Mouse (Mus musculus) B cell, adult 2 months (primary cell): ENCODE measurements at regions not wholly inside any gene's neighbourhood (a gene's known extent, or its start where the extent isn't known, plus 50 kb on each side); places are given as distances from the start of the nearest gene placed in this dataset.
"Not testable (repeated sequence)": the region's sequence is repeated elsewhere in the genome, so short reads cannot be mapped to it uniquely, and the experiment has no call there.

Source experiments
- DNase-seq, 2 experiments: peaks; one replicate each; pipeline ENCODE4 v3.0.0; 2022

DNA sequence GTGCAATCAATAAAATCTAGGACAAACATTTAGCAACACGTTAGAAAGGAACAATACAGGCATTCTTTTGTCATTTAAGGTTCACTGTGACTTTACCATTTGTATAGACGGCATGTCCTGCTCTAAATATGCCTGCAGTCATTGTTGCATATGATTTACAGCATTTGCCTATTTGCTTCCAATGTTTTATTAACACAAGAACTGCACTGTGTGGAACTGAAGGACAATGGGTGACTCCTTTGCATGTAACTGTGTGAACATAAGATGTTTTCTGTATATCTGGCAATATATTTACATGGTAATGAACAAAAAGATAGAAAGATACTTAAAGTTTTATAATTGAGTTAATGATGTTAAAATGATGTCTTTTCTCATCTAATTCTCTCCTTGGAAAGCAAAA, 57.1 kb downstream of the Pou4f1 start:
- no peak for DNase-seq

DNA sequence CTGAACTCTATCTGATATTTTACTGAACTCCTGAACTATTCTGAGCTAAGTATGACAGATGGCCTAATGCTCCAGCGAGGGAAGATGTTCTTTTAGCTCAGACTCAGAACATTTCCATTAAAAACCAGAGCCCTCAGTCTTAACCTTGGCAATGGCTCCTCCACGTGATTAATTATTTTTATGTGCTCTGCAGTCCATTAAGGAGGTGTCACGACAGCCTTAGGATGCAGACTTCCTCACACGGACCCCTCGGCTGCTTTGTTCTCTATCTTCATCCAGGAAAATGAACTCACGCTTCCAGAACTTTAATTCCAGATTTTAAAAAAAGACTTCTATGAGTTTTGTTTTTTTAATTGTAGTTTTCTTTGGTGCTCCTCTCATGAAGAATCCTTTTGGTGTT, 57.5 kb downstream of the Pou4f1 start:
- no peak for DNase-seq

DNA sequence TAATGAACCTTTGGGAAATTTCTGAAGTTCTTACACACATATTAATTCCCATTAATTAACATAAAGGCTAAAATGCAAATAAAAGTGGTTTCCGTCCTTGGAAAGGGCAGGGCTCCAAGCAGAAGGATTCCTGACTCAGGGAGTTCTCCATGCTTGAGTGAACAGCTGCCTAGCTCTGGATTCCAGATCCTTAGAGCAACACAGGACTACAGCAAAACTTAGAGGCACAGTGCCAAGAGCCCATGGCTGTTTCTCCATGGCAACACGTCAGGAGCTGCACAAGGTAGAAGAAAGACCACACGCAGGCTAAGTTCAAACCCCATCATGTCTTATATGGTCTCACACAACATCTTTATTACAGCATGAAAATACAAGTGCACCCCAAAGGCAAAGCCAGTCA, 61.7 kb downstream of the Pou4f1 start:
- DNase-seq = no peak

DNA sequence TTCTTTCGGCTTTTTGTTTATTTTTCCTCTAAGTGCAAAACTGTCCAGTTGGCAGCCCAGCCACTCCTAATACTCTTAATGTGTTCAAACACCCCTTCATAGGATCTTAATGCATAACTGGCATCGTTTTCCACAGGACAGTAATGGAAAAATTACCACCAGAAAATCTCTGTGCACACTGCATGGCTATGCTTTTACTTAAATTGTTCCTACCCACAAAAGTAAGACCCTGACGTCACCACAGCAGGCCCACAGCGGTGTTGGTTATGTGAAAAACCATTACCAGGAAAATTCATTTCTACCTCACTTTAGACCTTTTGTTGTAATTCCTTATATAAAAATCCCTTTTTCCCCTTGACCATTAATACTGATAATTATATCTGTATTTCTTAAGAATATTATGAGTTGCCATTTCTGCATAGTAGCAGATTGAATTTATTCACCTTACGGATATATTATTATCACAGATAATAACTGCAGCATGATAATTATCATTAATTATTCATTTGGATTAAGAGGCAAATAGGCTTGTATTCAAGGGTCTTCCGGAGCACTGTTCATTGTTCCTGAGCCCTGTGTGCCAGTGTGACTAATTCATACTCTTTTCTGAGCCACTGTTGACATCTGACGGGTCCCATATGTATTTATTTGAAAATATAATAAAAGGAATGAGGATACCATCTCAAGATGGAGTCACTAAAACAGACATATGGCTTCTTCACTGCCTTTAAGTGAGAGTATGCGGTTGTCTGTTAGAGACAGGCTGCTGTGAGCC, 78.3 kb downstream of the Pou4f1 start:
- DNase-seq = no peak

DNA sequence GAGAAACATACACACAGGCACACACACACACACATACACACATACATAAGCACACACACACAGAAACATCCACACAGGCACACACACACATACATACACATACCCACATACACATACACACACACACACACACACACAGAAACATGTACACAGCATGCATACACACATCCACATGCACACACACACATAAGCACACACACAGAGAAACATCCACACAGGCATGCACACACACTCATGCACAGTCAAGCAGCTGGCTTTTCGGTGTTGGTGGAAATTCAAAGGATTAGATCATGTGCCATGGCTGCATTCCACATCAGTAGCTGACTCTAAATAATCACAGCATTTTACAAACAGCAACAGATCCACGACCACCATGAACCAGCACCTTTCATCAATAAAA, 78.9 kb downstream of the Pou4f1 start:
- no peak for DNase-seq

DNA sequence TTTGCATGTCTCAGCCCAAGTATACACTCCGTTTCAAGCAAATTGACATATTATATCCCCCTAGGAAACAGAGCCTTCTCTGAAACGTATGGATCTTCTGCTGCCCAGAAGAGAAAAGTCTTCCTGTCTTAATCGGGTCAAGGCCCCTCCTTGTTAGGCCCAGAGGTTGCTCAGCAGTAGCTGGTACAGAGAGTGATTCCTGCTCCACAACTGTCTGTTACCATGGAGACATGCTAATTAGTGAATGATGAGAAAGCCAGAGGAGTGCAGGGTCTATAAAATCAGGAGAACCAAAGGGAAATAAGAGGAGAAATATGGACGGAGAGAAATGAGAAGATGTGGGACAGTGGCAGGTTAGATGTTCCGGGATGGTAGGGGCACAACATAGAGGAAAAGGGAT, 86.8 kb downstream of the Pou4f1 start:
- DNase-seq = no peak

DNA sequence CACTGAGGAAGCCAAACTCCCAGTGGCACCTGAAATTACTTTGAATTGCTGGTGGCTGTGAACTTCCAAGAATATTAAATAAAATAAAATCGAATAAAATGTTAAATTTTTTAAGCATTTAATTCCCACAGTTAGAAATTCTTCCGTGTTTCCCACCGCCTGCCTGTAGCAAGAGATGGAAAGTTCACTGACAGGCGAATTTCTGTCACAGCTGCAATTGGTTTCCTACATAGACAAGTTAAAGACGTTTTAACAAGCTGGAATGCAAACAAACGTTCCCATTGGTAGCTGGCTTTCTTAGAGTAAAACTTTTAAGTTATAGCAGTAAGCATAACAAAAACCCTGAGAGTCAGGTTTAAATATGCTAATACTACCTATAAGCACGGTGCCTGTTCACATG, 95.0 kb downstream of the Pou4f1 start:
- no peak for DNase-seq

DNA sequence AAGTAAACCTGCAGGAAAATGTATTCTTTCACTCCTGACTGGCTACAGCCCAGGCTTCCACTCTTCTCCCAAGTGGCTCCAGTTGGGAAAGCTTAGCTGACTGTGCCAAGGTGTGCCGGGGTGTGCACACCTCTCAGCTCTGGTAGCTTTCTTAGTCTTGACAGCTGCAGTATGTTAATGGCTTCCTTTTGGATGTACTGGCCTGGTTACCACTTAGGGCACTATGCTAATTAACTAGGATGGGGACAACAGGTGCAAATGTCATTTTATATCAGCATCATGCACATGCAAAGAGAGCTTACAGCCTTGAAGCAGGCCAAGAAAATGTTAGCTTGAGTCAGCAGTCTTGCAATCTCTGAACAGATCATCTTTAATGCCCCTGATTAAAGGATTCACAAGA, 111.2 kb downstream of the Pou4f1 start:
- DNase-seq = no peak

DNA sequence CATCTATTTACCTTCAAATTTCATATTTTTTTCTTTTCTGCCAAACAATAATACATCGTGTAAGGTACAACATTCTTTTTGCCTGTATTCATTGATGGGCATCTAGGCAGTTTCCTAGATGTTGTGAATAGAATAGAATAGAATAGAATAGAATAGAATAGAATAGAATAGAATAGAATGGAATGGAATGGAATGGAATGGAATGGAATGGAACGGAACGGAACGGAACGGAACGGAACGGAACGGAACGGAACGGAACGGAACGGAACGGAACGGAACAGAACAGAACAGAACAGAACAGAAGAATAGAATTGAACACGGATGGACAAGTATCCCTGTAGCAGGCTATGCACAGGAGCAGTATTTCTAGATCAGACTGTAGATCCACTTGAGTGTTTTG, 131.0 kb downstream of the Pou4f1 start:
- DNase-seq = not testable (repeated sequence)

DNA sequence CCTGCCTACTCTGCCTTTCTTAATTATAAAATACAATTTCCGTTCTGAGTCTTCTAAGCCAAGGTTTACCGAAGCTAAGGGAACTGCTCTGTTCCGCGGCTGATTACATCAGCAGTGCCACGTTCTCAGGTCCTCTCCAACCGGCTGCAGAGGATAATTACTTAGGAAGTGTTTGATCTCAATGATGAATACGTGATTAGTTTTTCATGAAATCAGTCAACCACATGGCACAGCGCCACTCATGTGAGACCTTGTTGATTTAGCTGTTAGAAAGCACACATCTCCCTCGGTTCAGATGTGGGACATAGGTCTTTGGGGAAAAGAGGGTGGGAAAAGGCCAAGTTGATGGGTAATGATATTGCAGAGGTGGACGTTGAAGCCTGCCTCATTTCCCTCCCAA, 141.7 kb downstream of the Pou4f1 start:
- no peak for DNase-seq

DNA sequence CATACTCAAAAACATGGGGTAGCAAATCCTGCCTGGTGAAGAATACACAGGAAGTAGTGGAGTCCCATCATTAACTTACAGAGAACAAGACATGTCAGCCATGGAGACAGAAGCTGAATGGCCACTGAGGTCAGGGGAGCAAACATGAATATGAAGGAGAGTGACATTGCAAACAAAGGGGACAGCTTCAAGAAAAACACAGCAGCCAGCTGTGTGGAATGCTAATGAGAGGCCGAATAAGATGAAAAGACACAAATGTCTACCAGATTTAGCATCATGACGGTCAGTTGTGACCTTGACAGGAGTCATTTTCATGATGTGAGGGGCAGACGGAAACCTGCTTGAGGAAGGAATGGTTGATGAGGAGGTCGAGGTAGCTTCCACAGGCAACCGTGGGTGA, 167.7 kb downstream of the Pou4f1 start:
- DNase-seq = no peak

DNA sequence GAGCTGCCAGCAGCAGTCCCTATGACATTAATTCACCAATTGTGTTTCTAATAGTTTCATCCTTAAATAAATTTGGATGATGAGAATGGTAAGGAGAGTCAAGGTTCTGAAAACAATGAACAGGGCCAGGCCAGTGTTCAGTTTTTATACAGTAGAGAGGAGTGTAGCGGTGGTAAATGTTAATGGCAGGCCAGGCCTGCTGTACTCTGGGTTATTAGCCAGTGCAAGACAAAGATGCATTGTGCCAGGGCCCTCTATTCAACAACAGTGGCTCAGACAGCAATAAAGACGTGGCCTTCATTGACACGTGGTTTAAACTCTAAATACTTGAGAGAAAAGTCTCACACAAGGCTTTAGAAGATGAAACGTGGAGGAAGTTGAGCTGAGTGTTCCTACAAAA, 169.5 kb downstream of the Pou4f1 start:
- DNase-seq = no peak

DNA sequence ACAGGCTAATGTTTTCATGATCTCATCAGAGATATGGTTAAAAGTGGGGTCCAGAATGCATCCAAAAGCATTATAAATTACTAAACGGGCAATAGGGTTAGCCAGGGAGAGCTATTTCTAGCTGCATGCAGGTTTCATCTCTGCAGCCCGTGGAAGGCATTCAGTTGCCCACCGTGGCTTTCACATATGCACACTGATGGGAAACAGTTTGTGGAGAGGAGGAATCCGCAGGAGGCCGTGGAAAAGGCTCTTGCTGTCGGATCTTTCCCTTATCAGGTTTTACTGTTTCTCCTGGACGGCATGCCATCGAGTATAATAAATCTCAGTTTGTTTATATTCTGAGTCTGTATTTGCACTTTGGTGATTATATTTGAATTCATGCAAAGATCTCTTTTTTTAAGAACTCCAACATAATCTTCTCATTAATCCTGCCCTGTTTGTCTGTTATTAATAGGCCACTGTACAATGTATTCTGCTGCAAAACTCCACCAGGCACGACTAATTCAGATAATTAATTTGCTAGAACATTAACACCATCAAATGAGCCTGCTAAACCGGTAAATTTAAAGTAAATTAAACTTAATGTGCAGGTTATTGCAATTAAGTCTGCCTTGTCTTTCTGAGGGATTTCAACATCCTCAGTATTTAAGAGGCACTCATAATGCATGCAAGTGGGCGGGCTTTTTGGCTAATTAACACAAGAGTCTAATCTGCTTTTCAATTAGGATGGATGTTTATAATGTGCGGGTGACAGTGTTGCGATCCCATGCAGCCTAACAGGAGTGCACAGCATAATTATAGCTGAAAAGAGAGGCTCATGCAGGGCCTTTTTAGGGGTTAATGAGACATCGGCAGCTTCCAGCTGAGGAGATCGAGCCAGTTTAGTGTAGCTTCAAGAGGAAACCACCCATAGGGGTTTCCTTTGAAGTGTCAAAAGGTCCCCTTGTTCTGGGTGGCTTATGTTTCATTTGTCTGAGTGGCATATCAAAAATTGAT, 170.2 kb downstream of the Pou4f1 start:
- no peak for DNase-seq

DNA sequence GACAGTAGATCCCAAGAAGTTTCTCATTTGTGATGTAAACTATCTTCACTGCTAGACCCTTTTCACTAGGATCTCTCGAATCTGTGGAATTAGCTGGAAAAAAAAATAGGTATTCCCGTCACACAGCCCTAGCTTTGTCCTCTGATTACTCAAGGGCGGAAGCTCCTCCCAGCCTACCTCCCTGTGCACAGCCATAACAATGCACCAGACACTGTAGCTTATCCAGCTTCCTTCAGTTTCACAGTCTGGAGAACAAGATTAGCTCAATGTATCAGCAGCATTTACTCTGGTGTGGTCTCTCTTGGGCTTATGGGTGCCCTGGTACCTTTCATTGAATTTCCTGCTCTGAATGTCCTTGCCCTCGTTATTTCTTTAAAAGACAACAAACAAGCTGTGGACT, 174.0 kb downstream of the Pou4f1 start:
- no peak for DNase-seq

DNA sequence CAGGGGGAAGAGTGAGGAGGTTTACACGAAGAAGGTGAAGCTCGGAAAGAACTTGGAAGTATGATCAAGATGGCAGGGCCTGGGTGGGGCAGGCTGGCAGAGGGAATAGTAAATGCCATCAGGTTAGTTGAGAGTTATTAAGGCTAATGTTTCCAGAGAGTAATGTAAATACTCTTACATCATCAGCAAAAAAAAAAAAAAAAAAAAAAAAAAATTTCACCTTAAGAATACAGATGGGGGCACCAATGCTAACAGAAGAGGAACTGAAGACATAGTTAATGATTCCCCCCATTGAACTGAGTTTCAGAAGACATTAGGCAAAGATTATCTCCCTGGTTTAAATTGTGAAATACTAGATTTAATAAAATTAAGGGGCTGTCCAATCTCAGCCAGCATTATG, 174.7 kb downstream of the Pou4f1 start:
- DNase-seq = no peak

DNA sequence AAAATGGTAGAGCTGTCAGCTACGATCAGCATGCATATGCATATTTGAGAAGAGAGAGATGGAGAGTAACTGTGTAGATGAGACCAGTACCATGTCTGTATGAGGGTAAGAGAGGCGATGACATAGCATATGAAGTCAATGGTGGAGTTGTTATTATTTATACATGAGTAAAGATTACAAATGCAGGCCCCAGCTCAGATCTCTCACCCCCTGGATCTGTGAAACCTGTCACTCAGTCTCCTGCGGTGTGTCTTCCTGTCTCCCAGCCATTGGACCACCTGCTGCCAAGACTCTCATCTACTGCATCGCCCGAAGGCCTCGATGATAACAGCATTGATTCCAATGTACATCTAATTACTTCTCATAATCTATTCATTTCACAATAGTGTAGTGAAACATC, 187.4 kb downstream of the Pou4f1 start:
- DNase-seq = no peak

DNA sequence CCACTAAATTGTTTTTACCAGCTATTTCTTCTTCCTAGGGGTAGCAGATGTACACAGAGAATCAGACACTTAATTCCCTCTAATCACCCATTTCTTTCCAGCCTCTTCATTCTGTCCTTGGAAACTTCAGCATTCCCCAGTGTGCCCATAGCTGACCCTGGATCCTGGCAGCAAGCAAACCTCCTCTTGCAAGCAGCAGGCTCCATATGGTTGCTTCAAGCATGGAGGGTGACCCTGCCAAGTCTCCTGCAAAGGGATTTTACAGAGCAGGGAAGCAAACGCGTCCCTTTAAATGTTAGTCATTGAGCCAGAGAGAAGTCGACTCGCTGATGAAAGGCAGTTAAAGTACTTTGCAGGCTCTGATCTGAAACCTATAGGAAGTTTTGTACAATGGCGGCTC, 187.9 kb downstream of the Pou4f1 start:
- no peak for DNase-seq

DNA sequence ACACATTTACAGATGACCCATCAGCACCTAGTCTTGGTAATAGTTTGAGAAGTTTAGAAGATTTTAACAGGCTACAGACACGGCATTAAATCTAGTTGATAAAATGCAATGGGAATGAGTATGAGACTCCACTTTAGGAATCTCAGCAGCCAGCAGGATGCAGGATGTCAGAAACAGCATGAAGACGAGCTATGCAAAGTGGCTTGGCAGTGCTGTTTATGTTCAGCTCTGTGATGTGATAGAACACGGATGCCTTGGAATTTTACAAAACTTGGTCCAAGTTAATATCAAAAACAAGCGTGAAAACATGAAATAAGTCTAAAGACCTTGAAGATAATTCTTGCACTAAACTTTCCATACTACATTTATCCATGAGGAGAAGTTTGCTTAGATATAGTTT, 193.0 kb downstream of the Pou4f1 start:
- no peak for DNase-seq

DNA sequence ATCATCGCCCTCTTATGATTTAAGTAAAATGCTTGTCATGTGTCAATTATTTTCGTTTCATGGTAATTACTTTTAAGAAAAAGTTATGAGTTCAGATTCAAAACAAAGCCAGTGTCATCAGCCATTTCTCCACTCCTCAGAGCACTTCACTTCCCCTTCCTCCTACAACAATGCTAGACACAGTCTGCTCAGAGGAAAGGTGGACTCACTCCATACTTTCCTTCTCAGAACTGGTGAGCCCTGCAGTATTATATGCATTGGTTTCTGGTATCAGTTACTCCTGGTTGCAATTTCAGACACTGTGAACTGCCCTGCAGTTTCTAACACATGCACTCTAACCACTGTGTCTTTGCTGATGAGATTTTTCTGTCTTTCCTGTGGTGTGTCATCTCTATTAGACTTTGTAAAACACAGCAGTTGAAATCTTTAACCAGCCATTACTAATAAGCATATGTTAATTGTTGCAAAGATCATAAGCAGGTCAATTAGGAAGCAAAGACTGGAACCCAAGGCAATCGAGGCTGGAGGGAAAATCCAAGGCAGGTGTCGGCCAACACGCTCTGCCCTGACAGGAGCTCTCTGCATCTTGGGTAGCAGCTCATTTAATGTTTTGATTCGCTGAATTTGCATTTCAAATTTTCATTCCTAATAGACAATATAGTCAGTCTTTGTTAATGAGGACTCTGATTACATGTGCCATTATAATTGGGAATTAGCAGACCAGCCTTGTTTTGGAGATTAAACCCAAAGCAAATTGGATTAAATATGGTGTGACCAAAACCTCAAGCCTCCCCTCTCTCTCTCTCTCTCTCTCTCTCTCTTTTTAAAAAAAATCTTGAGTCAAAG, 202.7 kb downstream of the Pou4f1 start:
- DNase-seq = no peak

DNA sequence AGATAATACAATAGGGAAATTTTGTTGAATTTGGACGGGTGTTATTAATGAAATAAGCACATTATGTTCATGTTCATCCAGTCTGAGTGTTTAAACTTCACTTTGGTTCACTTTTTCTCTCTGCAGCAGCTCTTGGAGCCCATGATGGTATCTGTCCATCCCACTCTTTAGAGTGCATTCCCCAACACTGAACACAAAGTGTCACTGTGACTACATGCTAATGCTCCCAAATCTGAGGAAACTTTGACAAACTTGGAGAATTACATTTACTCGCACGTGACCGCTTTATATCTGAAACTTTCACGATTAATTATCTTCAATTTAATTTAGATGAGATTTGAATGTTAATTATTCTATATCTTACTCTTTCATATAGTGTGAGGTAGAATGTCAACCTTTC, 250.8 kb downstream of the Pou4f1 start:
- DNase-seq = no peak

DNA sequence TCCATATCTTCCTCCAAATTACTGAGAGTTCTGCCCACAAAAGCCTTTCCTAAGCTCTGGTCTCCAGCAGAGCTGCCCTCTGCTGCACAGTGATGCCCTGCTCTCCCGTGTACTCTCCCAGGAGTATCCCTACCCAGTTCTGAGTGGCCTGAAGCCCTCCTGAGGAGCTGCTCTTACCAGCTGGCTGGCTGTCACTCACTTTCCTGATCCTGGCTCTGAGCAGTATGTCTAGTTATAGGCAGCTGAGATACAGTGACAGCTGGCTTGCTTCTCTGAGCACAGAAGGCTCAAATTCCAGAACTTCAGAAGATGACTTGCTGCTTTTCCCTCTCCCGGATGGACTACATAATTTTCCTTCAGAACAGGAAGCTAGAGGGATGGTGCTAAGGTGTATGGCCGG, 257.1 kb downstream of the Pou4f1 start:
- DNase-seq = no peak

DNA sequence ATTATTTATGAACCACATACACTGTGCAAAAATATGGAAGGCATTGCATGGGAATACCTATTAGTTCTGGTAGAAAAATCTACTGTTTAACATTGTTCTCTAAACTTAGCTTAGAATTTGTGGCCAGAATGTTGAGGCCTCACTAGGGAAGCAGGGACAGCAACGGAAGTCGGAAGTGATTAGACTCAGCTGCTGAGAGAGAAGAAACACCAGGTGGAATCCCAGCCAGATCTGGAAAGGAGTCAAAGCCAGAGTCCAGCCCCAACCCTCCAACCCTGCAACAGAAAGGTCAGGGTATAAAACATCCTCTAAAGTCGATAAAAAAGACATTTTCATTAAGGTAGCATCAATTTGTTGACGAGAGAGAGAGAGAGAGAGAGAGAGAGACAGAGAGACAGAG, 258.9 kb downstream of the Pou4f1 start:
- DNase-seq = no peak
